Mouse (Mus musculus) neutrophil, adult 5-6 weeks (primary cell): ENCODE data around the gene Hspa1l. TPM values are rescaled to one million over a fixed set of nuclear protein-coding genes. Genes with fewer than 3 reads are reported as not detected.
"Not testable (repeated sequence)": the region's sequence is repeated elsewhere in the genome, so short reads cannot be mapped to it uniquely, and the experiment has no call there.

Source experiments
- ATAC-seq: fragments of 151-379, 151-347 bp; 2 replicates; pipeline ENCODE4 v1.8.0; 2017; ENCODE audit warnings: mild to moderate bottlenecking, moderate TSS enrichment; ENCODE audit not compliant: insufficient number of reproducible peaks, poor library complexity, low FRiP score, severe bottlenecking; ENCODE audit errors: extremely low read depth
- total RNA-seq: library from RNA; stranded (forward); fragments of 200-1000 nt; gene quantifications from 2 replicates; pipeline ENCODE4 v1.2.3, GENCODE M21; 2017

Hspa1l gene
- total RNA-seq, 1 experiment from 2014 or later = not detected

DNA sequence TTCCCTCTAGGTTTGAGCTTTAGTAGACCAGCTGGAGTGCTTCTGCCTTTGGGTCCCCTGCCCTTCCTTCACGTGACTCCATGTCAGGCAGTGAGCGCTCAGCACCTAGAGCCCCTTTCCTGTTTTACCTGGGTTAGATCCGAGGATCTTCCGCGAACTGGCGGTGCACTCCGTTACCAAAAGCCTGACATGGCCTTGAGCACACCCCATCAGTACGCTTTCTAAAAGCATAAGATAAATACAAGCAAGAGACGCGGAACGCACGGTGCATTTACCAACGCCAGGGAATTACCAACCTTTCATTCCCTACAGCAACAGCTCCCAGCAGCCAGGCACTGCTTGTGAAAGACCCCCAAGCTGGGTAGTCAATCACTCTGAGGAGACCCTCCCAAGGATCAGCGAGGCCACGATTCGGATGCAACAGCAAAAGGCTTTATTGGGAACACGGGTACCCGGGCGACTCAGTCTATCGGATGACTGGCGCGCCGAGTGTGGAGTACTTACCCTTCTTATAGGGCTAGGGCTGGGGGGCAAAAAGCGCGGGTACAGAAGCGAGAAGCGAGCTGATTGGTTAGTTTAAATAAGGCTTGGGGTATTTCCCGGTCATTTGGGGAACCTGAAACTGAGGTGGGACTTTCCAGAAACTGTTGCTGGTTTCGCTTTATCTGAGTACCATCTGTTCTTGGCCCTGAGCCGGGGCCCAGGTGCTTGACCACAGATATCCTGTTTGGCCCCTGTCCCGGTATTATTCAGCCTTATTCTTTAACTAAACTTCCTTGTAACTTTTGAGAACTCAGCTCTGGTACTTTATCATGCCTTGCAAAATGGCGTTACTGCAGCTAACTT is 27.6 kb downstream of the Hspa1l start:
- ATAC-seq = peak; percentile 13; the same call in 1 of the 2 replicates

- ATAC-seq = peak; percentile 54
Observed at GRCm38 (mm10) chr17:35000717-35001451, 28.4 kb downstream of the Hspa1l start, which contains the start of gene Vars. Gene Vars (plus strand): TSS chr17:35000987.

- no peak for ATAC-seq
Observed at GRCm38 (mm10) chr17:35001452-35002152, 29.1 kb downstream of the Hspa1l start.

DNA sequence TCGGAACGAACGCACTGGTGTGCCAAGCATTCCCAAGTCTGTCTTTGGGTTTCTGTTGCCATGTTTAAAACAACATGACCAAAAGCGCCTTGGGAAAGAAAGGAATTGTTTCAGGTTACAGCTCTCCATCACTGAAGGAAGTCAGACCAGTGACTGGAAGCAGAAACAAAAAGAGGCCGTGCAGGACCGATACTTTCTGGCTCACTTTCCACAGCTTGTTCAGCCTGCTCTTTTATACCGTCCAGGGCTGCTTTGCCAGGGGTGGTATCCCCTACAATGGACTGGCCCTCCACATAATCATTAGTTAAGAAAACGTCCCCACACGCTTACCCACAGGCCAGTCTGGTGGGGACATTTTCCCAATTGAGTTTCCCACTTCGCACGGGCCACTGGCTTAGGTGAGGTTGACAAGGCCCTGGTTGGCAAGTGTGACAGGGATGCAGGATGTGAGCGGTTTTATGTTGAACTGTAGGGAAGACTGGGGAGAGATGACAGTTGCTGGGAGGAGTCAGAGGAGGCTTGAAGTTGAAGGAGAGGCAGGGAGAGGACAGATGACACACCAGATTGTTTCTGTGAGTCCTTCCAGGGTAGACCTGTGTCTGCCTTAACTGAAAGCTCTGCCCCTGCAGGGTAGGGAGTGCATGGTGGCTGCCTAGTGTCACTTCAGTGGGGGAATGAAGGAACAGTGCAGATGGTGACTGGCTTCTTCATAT is 29.8 kb downstream of the Hspa1l start:
- ATAC-seq = no peak

- no peak for ATAC-seq
Observed at GRCm38 (mm10) chr17:35003022-35003838, 30.7 kb downstream of the Hspa1l start.

DNA sequence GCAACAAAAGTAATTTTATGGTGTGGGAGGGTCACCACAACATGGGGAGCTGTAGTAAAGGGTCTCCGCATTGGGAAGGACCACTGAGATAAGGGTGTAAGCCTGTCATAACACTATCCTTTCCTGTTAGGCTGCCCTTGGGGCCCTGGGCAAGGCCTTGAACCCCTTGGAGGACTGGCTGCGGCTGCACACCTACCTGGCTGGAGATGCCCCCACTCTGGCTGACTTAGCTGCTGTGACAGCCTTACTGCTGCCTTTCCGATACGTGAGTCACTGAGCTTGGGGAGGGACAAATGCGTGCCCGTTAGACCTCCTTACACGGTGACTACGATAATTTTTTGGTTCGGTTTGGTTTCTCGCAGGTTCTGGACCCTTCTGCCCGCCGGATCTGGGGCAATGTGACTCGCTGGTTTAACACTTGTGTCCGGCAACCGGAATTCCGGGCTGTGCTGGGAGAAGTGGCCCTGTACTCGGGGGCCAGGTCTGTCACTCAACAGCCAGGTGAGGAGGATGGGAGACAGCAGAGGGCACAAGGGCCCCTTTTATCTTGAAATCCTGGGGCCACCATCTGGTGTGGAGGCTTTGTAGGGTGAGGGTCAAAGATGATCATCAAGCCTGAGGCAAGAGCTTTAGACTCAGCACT is 31.7 kb downstream of the Hspa1l start:
- ATAC-seq = no peak

DNA sequence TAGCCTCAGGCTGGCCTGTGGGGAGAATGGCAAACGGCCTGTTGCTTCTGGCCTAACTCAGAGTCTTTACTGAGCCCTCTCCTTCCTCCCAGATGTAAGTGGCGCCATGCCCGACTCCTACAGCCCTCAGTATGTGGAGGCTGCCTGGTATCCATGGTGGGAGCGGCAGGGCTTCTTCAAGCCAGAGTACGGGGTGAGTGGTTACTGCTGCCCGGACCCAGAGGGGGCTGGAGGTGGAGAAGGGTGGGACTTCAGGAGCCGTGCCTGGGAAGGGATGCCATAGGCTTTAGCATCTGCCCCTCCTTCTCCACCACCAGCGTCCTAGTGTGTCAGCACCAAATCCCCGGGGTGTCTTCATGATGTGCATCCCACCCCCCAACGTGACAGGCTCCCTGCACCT is 32.7 kb downstream of the Hspa1l start:
- no peak for ATAC-seq

DNA sequence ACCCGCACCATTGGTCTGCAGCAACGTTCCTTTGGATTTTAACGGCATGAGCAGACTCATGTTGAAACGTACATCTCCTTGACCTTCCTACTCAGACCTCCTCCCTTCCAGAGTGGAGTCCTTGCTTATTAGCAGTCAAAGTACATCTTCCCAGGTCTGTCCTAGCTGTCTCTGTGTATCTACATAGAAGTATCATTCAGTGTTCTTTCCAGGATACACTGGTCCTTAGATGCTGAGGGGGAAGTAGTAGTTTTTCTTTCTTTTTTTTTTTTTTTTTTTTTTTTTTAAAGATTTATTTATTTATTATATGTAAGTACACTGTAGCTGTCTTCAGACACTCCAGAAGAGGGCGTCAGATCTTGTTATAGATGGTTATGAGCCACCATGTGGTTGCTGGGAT is 33.4 kb downstream of the Hspa1l start:
- not testable (repeated sequence) for ATAC-seq

DNA sequence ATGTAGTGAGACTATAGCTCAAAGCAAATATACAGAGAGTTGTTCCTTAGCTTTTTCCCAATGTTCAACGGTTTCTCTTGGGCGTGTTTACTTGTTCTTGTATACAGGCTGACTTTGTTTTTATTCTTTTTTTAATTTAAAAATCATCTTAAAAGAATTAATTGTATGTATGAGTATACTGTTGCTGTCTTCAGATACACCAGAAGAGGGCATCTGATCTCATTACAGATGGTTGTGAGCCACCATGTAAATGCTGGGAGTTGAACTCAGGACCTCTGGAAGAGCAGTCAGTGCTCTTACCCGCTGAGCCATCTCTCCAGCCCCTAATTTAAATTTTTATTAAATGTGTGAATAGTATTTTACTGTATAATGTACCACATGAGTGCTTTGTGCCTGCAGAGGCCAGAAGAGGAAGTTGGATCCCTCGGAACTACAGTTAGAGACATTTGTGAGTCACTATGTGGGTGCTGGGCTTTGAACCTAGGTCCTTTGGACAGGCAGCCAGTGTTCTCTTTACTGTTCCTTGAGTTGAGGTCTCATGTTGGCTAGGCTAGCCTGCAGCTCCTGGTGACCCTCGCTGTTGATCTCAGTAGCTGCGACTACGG is 35.0 kb downstream of the Hspa1l start:
- no peak for ATAC-seq

DNA sequence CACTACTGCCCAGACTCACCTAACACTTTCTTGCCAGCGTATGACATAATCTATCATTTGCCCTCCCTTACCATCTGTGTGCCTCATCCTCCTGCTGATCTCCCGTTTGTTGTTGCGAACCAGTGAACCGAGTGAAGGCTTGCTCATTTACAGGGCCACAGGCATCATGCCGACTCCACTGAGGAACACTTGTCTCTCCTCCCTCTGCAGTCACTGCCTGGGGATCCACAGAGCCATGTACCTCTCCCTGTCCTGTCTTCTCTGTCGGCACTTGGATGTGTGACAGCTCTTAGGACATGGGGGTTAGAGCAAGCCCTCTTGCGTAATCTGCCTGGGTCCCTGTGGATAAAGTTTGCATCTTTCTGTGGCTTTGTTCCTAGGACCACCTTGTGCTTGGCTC is 37.1 kb downstream of the Hspa1l start:
- no peak for ATAC-seq

GRCm38 (mm10) chr17:35011440-35011839 is 38.9 kb downstream of the Hspa1l start:
- no peak for ATAC-seq

- ATAC-seq = no peak
Observed at GRCm38 (mm10) chr17:35012430-35012829, 39.9 kb downstream of the Hspa1l start.

GRCm38 (mm10) chr17:35013221-35013620 is 40.7 kb downstream of the Hspa1l start:
- no peak for ATAC-seq

DNA sequence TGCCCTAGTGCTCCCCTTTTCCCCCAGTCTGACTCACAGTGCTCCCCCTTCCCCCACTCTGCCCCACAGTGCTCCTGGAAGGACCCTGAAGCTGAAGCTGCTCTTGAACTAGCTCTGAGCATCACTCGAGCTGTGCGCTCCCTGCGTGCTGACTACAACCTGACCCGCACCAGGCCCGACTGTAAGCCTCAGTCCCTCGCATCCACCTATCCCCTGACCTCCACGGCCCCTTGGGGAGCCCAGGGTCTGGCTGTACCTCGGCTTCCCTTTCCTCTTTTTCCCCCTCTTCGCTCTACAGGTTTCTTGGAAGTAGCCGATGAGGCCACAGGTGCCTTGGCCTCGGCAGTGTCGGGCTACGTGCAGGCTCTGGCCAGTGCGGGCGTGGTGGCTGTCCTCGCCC is 42.8 kb downstream of the Hspa1l start:
- ATAC-seq = no peak

- ATAC-seq = no peak
Observed at GRCm38 (mm10) chr17:35016376-35016775, 43.9 kb downstream of the Hspa1l start, which contains the start of gene Vwa7. Gene Vwa7 (plus strand): TSS chr17:35016579.

GRCm38 (mm10) chr17:35016791-35017705 is 44.5 kb downstream of the Hspa1l start:
- ATAC-seq = 0 out of 2 replicates have a peak, but pooled peaks have one; percentile 27
